Mouse (Mus musculus): ENCODE data around the gene Notch1.

DNA sequence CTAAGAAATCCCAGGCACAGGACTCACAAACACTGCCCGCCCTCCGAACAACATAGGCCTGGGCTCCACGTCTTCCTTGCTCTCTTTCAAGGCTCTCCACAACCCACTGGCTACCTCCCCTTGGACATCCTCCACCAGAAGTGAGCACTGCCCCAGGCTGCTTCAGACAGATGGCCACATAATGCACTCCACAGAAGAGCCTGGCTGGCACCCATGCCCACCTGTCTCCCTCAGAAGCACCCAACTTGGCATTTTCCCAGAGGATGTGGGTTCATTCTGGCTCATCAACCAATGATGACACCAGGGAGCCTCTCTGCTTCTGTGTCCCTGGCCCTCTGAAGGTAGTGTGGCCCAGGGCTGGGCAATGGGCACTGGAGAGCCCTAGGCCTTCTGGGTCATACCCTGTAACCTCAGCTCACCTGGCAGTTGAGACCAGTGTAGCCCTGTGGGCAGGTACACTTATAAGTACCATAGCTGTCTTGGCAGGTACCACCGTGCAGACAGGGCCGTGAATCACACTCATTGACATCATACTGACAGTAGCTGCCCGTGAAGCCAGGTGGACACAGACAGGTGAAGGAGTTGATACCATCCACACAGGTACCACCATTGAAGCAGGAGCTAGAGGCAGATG lies 44.7 kb downstream of the Notch1 start:
- TF ChIP-seq CTCF (IDR thresholded peaks at IDR 0.05; ENCODE audit: low read depth) (no peak), EP300 (IDR thresholded peaks at IDR 0.05; ENCODE audit: low read depth) (no peak)

Measured in liver, embryonic 14.5 days (tissue).